ENCODE assay signal across 8 mouse cellular contexts in the genomic region with DNA sequence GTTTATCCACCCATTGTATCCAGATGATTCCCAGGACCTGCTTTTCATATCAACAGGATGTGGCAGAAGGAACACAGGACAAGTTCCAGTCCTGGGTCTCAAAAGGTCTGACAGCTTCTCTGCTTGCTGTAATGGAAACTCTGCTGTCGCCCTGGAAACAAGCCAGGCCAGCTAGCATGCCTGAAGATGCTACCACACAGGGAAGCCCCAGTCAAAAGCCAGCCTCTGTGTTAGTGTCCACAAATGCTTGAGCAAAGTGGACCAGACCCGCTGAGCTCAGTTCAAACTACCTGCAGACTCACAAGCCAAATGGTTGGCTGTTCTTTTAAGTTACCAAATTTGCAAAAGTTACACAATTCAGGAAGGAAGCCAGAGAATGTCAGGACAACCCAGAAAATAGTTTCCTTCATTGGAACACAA.
DNase-seq lines count a peak whose midpoint lies in the region; ATAC-seq lines count a peak whose summit lies in the region.

No protein-coding gene starts in this region.

- no peaks in the 10 kb centered on the region for H3K36me3 ChIP-seq in hindbrain, embryonic 14.5 days (replicated peaks; ENCODE audit: control insufficient read depth, insufficient read depth)

- intact Hi-C loops in left cerebral cortex, postnatal 14 days (cut with DNase I) = no loop called here

- H3K4me1 ChIP-seq in hindbrain, embryonic 14.5 days (replicated peaks; ENCODE audit: control insufficient read depth, insufficient read depth, low read length) = peaks cover 19% of the 10 kb centered on the region

- peak; percentile 56; the same call in 1 of the 2 replicates for ATAC-seq in hindbrain, embryonic 14.5 days (ENCODE audit: low FRiP score)

- H3K9ac ChIP-seq in hindbrain, embryonic 14.5 days = no peak overlapping the region

- H3K4me3 ChIP-seq in hindbrain, embryonic 14.5 days (replicated peaks; ENCODE audit: low read length) = no peak overlapping the region

- WGBS in hindbrain, embryonic 14.5 days = 19% methylated on average over 2 of the region's 2 CpGs

- H3K4me2 ChIP-seq in hindbrain, embryonic 14.5 days (replicated peaks) = no peak overlapping the region

- no peaks in the 10 kb centered on the region for H3K27me3 ChIP-seq in hindbrain, embryonic 14.5 days (ENCODE audit: control insufficient read depth, insufficient read depth, low read length)

- DNase-seq in right cerebral cortex, postnatal 10 days (ENCODE audit: low spot score in 2 of 2) = peak; percentile 47 to 54
- DNase-seq in right cerebral cortex, adult 2 months (ENCODE audit: low spot score in 2 of 2) = no peak
- DNase-seq in gastrocnemius, postnatal 25 days = peak; percentile 61
- no peak for DNase-seq in hindbrain, embryonic 14.5 days (ENCODE audit: low spot score)
- peak; percentile 54 for DNase-seq in mesoderm, embryonic 11.5 days (ENCODE audit: low read depth, low spot score)
- no peak for DNase-seq in left cerebral cortex, postnatal 14 days (ENCODE audit: low spot score in 2 of 2)
- DNase-seq in frontal cortex, postnatal 10 days (ENCODE audit: low spot score in 2 of 2) = no peak
- no peak for DNase-seq in layer of hippocampus, postnatal 25 days (ENCODE audit: extremely low spot score in 1 of 2, low spot score in 1 of 2)

- H3K9me3 ChIP-seq in hindbrain, embryonic 14.5 days (ENCODE audit: control insufficient read depth, low read length) = no peaks in the 10 kb centered on the region

- H3K27ac ChIP-seq in hindbrain, embryonic 14.5 days = peak overlapping the region; percentile 22; the same call in 1 of the 2 replicates

Comparison
In these comparisons a context has a peak if more than half of its experiments do, and no peak if none do; other contexts are left out.
1. DNase-seq: peak in right cerebral cortex, postnatal 10 days (2 of 2), gastrocnemius, postnatal 25 days (single experiment) and mesoderm, embryonic 11.5 days (single experiment); none in right cerebral cortex, adult 2 months (0 of 2), hindbrain, embryonic 14.5 days (single experiment), left cerebral cortex, postnatal 14 days (0 of 2), frontal cortex, postnatal 10 days (0 of 2) and layer of hippocampus, postnatal 25 days (0 of 2).